Mouse (Mus musculus) naive thymus-derived CD4-positive, alpha-beta T cell, adult 5 months (primary cell): ENCODE measurements around the gene Arhgef16. TPM values are rescaled to one million over a fixed set of nuclear protein-coding genes. Genes with fewer than 3 reads are reported as not detected.

ENCODE experiments used
- polyA plus RNA-seq: library from polyadenylated mRNA; unstranded; fragments of 100-300 nt; shearing (Covaris generic); gene quantifications from one replicate; pipeline ENCODE4 v1.2.1, GENCODE M21; 2017

Arhgef16 gene
- polyA plus RNA-seq, result not detected

DNA sequence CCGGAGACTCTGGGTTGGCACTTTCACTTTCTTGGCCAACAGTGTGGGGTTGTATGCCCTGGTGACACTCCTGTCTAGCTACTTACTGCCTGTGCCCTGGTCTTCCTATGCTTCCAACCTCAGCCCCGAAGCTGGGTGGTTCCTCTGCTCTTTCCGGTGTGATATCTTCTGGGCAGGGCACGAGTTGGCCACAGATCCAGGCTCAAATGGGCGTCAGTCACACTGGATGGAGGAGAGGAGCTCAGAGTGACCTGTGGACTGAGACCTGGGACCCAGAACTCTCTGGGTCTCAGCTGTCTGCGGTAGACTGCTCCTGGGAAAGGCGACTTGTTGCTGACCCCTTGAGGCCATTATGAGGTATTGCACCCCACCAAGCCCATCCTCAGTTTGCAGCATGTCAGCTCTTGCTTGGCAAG, at the start of gene Arhgef16:
Gene Arhgef16, minus strand, starts transcription at position 211 of the 416 bp plus-strand sequence.

DNA sequence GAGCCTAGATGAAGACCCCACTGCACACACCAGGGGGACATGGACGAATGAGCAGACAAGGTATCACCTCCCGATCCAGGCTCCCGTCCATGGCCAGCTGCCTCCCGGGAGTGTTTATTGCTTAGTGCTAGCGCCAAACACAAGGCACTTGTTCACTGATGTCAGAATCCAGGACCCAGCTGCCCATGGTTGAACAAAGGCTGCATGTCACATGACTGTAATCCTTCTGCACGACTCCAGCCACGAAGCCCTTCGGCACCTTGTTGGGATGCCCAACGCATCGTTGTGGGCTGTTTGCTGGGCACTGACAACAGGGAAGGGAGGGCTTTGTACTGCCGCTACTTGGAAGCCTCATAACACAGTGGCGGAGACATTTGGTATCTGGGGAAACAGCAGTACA, 34.3 kb upstream of the Arhgef16 start, which contains the start of gene B230104I21Rik:
Gene B230104I21Rik, plus strand, starts transcription at position 367 of the 400 bp plus-strand sequence.

Other genes with a start within 250 kb of the Arhgef16 start
- gene Trp73, start 161.5 kb downstream of the Arhgef16 start, polyA plus RNA-seq, result not detected
- gene Wrap73, start 159.3 kb downstream of the Arhgef16 start, polyA plus RNA-seq, result 33.0 TPM
- 484 TPM for gene Tprgl, start 141.0 kb downstream of the Arhgef16 start, polyA plus RNA-seq
- gene Megf6, start 130.9 kb downstream of the Arhgef16 start, polyA plus RNA-seq, result 0.10 TPM
- not detected for gene B230104I21Rik, start 34.5 kb upstream of the Arhgef16 start, polyA plus RNA-seq